Mouse (Mus musculus) layer of hippocampus, postnatal 36 days (tissue): Measurements from ENCODE around the gene G530012D18Rik. TPM values are rescaled to one million over a fixed set of nuclear protein-coding genes. Genes with fewer than 3 reads are reported as not detected.
"Not testable (repeated sequence)": the region's sequence is repeated elsewhere in the genome, so short reads cannot be mapped to it uniquely, and the experiment has no call there.

Experiments
- DNase-seq, 2 experiments: peaks; one replicate each; pipeline ENCODE4 v3.0.0; 2022
- total RNA-seq, 2 experiments: library from RNA; stranded (reverse); gene quantifications; 2 replicates each; pipeline ENCODE4 v1.2.3; 2021

G530012D18Rik gene
- total RNA-seq, 2 experiments from 2014 or later, result not detected

GRCm38 (mm10) chr1:85617161-85617560 lies 41.7 kb downstream of the G530012D18Rik start:
- not testable (repeated sequence) for DNase-seq

GRCm38 (mm10) chr1:85618689-85619088 lies 43.2 kb downstream of the G530012D18Rik start:
- DNase-seq, result not testable (repeated sequence)

Other genes starting within 250 kb of the G530012D18Rik start
- 1 to 10 TPM in 1 of 2 experiments, under 1 TPM in 1; 0.78 to 1.0 TPM for gene Sp110, start 23.1 kb downstream of the G530012D18Rik start, total RNA-seq
- under 1 TPM; 0.43 to 0.77 TPM for gene Sp140, start 24.7 kb downstream of the G530012D18Rik start, total RNA-seq
- gene Sp100, start 74.3 kb downstream of the G530012D18Rik start, total RNA-seq, result 1 to 10 TPM; 2.6 to 3.0 TPM
- gene A630001G21Rik, start 203.0 kb downstream of the G530012D18Rik start, total RNA-seq, result under 1 TPM; 0.38 to 0.52 TPM
- gene Cab39, start 217.8 kb downstream of the G530012D18Rik start, total RNA-seq, result 100 to 1,000 TPM; 142 to 153 TPM